Mouse (Mus musculus) adrenal gland, postnatal 25 days (tissue): ENCODE measurements at regions not wholly inside any gene's neighbourhood (a gene's known extent, or its start where the extent isn't known, plus 50 kb on each side); places are given as distances from the start of the nearest gene placed in this dataset.

Experiments
- DNase-seq: peaks from one replicate; pipeline ENCODE4 v3.0.0; 2021; ENCODE audit warnings: mixed read lengths

DNA sequence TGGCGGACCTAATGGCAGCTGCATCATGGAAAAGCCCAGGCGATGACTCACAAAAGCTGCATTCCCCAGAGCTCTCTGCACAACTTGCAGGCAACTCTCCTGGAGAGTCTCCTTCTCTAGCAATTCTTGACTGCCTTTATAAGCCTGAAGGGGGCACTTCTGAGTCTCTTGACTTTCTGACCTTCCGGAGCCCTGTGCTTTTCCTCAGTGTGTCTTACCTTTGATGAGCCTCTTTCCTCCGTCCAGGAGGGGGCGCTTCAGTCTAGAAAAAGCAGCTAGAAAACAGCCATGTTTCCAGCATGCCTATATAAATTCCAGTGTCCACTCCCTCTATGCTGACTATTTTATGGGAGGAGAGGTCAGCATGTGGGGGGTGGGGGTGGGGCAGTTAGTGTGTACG lies 228.8 kb upstream of the Hs6st1 start:
- peak; percentile 43 for DNase-seq

DNA sequence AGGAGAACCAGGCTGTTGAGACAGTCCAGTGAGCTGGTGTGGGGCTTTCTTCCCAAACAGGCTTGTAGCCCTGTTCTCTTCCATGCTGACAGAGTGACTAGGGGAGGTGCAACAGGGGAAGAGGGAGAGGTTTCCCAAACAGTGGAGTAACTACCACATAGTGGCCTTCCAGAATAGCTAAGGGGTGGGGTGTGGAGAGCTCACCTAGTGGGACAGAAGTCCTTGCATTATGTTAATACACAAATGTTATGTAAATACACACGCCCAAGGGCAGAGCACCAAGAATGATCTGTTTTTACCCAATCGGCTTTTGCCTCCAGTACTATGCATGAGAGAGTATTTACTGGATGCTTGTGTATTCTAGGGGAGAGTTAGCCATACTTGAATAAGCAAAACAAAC lies 226.6 kb upstream of the Hs6st1 start:
- DNase-seq = no peak

DNA sequence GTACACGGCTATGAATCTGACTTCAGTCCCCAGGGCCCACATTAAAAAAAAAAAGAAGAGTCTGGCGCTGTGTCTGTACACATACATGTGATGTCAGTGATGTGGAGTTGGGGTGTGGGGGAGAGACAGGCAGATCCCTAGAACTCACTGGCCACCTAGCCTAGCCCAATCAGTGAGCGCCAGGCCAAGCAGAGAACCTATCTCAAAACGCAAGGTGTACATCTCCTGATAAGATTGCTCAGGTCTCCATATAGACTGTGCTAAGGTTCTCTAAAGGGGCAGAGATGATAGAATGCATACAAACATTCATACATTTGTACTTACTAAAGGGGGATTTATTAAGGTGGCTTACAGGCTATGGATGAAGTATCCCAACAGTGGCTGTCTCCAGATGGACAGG lies 225.5 kb upstream of the Hs6st1 start:
- DNase-seq = no peak

DNA sequence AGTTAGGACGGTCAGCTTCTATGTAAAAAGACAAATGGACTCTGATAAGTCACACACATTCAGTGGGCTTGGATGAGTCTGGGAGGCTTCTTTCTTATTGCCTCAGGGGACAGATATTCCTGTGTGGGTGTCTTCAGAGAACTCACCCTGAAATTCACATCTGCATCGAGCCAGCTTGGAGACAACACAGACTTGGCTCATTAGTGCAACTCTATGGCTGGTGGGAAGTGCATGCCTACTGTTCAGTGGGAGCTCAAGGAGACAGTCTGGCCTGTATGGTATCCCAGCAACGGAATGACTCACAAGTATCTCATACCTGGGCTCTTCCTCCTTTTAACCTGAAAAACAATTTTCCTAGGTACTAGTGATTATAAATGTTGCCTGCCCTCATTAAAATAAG lies 224.6 kb upstream of the Hs6st1 start:
- no peak for DNase-seq

DNA sequence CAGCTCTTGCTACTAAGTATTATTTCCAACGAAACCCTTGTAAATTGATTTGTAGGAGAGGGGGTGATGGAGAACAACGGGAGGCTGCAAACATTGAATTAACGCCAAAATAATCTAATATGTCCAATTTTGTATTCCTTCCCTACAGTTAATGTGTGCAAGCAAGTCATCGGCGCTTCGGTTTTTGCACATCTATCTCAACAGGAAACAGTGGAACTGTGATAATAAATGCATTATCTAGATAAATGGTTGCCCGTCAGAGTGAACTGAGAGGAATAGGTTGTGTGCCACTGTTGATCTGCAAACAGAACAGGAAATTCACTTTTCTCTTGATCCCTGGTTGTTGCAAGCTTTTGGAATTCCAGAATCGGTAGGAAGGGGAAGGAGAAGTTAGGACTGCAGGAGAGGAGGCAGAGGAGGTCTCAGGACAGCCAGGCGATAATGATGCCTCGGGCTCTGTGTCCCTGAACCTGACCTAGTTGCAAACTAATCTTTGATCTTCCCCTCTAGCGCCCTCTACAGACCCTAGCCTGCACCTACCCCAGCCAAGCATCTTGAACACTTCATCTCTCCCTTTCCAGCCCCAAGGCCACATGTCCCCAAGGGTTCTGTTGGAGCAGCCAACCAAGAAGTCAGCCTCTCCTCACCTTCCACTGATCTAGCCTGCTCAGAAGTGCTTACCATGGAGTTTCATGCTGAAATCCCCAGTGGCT lies 221.8 kb upstream of the Hs6st1 start:
- peak; percentile 42 for DNase-seq

DNA sequence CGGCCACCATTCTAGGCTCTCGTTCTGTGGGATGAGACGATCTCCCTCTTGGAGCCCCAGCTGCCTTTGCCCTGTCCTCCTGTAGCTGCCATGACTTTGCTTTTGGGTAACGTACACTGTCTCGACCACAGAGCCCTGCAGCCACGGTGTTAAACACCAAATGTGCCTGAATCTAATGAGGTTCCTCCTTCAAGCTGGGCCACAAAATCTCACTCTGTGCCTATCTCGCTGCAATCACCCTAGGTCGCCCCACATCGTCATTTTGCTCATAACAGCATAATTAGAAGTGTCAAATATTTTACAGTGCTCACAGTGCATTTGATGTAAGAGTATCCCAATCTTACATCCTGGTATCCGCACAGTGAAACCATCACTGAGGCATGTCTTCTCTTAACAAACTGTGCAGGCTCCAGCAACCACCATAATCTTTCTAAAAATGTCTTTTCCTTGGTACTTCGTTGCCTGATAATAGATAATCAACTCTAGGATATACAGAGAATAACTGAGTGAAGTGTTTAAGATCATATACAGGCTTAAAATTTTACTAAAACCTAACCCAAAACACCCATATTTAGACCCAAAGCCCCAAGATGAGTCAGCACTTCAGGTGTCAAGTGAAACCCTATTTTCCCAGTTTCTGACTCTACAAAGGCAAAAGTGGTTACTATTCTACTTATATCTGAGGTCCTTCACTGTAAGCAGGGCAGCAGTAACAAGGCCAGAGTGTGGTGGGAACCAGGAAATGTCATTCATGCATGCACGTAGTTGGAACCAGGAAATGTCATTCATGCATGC lies 219.8 kb upstream of the Hs6st1 start:
- no peak for DNase-seq

DNA sequence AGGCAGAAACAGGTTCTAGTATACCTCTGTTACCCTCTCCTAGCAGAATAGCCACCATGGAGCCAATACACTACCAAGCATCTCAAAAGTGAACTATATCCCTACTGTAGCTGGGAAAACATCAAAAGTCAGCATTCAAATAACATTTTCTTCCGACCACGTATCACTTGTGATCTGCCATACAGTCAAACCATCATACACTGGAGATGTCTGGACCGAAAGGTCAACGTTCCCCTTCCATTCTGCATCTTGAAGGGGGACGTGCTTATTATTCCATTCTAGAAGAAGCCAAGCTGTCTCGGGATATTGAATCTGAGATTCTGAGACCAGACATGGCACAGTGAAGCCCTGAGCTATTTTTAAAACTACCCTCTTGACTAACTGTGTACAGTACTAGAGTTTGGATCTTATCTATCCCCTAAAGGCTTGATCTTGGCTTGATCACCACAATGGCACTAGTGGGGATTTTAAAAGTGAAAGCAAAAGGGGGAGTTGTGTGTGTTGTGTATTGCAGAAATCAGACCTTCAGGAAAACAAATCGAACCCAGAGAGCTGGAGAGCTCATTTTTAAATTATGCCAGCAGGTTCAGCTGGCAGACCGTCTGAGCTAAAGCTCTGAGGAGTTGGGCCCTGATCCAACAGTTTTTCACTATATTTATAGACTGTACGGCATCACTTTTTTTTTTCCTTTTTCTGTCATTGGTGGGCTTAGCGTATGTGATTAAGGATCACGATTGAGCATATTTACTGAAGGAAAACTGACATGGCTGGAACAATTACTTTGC lies 218.6 kb upstream of the Hs6st1 start:
- no peak for DNase-seq

DNA sequence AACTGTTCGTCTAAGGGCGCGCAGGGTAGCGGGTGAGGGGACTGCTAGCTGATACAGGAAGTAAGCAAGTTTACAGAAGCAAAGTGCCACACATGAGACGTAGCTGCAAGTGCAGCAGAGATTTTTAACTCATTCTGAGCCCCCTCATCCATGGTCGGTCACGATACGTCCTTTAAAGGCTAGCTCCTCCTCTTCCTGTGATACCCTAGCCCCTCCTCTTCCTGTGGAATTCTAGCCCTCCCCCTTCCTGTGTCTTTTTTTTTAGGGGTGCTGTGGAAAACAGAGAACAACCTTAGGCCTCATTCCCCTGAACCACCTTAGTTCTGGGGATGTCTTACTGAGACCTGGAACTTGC lies 218.0 kb upstream of the Hs6st1 start:
- DNase-seq = no peak

DNA sequence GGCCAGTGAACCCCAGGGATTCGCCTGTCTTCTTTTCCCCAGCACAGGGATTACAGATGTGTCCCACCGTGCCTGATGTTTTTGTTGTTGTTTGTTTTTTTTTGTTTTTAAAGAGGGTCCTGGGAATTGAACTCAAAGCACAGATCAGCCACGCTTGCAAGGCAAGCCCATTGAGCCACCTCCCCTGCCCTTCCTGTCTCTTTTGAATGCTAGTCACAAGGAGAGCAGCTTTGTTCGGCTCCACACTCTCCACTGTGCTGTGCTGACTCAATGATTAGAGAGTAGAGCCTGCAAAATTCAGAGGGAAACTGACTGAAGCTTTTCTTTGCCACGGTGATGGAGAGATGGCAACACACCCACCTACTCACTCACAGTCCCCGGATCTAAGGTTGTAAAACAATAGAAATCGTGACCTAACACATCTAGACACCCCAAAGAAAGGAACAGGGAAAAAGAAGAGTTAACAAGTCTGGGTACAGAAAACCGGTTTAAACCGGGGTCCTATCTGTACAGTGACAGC lies 217.6 kb upstream of the Hs6st1 start:
- DNase-seq = no peak

DNA sequence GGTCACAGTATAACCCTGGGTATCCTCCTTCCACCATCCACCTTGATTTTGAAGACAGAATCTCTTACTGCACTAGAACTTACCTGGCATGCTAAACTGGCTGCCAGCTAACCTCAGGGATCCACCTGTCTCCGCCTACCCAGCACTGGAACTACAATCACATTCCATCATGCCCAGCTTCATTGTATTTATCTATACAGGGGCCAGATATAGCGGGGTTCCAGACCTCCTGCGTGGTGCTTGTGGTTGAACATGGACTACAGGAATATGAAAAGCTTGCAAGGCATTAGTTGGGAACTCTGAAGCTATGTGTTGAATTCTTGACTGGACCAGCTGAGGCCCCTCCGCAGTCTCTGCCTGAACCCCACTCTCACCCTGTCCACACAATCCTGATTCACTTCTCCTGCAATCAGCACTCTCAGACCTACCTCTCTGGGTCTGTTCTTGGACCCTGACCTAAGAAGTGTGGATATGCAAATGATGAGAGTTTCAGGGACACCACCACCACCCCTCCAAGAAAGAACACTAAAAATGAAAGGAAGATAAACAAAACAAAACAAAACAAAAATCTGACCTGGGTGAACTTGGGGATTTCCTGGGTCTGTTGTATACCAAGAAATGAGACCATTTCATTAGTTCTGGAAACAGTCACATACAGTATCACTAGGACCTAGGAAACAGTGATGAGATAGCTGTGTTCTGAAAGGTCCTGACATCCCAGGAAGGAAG lies 216.4 kb upstream of the Hs6st1 start:
- no peak for DNase-seq

DNA sequence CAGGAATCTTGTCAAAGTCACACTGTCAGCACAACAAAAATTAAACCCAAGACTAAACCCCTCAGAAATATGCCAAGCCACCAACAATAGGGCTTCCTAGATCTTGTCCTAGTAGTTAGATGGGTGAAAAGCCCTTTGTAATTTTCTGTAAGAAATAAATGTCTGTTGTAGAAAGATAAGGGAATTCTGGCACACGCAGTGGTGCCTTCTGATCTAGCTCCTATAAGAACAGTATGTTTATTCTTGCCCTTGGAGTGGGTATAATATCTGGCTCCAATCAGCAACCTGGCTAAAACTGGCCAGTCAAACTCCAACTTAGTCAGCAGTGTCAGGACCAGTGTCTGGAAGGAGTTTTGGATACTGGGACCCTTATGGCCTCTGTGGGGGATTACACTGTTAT lies 215.2 kb upstream of the Hs6st1 start:
- no peak for DNase-seq

DNA sequence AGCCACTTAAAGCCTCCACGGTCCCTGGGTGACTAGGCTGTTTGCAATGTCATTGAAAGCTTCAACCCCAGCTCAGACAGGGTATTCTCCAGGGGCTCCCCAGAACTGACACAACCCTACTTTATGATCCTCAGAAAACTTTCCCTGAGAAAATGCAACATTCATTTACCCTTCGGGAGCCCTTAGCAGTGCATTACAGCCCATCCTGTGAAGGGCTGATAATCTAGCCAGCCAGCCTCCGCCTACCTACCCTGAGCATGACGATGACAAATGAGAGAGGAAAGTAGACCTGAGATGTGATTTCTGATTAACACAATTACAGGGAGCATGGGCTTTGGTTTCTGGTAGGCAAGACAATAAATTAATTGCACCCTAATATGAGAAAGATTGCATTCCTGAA lies 212.6 kb upstream of the Hs6st1 start:
- DNase-seq = no peak

DNA sequence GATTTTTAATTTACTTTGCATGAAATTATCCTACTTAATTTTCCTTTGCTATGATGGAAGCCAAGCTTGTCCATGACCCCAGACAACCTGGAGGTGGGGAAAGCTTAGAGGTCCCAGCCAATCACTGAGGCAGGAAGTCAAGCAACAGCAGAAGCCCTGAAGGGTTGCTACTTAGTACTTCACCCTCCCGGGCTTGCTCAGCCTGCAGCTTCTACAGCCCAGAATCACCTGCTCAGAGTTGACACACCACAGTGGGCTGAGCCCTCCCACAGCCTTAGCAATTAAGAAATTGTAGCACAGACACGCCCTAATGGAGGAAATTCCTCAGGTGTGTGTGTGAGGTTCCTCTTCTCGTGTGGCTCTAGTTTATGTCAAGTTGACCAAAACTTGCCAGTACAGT lies 209.9 kb upstream of the Hs6st1 start:
- no peak for DNase-seq

DNA sequence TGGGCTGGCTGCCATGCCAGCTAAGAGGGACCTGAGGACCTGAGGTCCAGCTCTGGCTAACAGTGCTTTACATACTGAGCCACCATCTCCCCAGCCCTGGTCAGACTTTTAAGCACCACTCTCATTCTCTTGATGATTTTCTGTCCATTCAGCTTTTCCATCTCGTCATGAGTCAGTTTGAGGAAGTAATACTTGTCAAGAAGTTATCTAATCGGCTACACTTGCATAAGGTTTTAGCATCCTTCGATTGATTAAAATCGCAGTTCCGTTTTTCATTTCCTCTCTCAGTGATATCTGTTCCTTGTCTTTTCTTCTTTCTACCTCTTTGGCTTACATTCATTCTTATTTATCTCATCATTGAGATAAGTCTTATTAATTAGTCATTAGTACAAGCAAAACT lies 207.4 kb upstream of the Hs6st1 start:
- no peak for DNase-seq

DNA sequence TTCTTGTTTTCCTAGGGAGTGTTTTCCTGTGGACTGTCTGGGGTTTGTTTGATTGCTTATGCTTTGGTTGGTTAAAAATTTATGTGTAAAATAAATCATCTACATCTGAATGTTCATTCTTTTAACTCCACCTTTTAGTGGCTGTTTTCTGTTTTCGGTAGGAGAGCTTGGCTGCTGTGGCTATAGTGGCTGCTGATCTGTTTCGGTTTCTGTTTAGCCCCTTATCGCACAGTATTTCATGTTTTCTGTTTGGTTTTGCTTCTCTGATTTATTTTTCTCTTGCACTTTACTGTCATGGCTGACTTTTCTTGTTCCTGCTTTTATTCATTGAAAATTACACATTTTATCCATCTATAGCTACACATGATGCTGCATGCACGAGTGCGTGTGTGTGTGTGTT lies 206.0 kb upstream of the Hs6st1 start:
- no peak for DNase-seq

DNA sequence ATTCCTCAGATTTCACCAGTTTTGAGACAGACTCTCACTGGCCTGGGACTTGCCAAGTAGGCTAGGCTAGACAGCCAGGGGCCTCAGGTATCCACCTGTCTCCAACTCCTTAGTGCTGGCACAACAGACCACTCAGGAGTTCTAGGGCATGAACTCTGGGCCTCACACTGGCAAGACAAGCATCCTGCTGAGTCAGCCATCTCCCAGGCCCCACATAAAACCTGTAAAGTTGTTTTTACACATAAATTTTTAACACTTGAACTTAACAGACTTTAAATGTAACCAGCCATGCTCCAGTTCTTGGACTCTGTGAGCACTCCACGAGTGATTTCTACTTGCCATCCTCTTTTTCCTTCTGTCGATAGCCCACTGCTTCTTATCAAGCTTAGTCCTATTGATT lies 205.5 kb upstream of the Hs6st1 start:
- DNase-seq = no peak

DNA sequence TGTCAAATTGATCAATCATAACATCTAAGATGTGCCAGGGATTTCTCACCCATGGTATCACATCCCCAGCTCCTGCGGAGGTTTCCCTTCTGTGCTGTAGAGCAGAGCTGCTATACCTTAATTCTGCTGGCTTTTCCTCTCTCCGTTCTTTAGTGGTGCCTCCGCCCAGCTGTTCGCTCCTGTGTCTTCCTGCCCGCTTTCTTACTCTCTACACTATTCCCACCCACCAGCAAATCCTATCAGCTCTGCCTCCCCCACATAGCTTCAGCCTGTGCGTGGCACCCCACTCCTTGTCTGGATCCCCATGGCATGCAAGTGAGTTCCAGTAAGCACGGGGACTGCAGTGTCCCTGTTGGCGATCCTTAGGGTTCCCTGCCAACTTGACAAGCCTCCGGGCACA lies 204.0 kb upstream of the Hs6st1 start:
- DNase-seq = no peak

DNA sequence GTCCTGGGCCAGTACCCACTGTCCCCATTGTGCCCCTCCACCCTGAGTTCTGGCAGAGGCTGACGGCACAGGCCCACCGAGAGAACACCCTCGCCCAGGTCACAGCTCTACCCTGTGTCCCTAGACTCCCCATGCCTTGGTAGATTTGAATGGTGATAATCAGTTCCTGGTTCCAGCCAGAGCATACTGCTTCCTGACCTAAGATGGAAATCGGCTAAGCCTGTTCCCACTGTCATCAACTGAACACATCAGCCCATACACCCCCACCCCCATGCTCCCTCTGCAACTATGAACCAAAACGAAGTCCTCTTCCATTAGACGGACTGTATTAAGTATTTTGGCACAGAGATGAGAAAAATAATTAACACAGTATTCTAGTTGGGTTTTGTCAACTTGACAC lies 202.9 kb upstream of the Hs6st1 start:
- DNase-seq = no peak

DNA sequence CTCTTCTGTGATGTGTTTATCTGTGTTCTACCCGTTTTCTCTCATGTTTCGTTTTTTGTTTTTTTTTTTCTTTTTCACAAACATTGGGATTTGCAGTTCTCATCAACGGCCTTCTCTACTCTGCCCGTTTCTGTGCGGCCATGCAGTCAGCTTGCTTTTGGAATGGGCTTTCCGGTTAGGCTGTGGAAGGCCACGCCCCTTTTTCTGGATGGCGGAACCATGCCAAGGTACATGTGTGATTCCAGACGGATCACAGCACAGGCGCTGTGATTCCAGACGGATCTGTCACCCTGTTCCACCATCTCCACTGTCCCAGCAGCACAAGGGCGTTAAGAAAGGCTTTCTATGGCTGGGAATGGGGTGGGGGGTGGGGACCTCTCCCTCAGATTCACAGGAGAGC lies 201.6 kb upstream of the Hs6st1 start:
- no peak for DNase-seq

DNA sequence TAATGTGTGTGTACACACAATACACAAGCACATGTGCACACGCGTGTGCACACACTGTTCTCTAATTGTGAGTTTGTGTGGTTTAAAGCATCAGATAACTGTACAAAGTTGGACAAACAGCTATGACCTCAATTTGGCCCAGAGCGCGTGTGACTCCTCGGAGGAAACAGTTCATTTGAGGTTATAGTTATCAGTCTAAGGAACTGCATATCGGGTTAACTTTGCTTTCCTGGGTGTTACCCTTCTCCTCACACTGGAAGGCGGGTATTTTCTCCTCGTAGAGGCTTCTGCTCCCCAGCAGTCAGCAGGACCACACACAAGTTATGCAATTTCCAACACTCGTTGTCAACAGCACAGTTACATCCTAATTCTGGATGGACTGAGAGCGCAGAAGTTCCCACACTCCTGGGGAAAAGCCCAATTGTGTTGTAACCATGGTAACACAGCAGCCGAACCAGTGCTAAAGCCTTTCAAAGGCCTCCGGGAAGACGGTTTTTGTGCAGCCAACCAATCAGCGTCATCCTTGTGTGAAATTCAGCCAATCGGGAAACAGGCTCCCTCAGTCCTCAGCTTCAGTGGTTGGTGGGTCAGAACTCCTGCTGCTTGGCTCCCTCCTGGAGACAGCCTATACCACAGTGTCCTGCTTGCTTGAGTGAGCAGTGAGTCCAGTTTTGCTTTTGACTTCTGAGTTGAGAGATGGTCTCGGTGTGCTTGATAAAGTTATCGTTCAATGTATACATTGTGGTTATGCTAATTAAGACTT lies 198.6 kb upstream of the Hs6st1 start:
- DNase-seq = peak; percentile 24

DNA sequence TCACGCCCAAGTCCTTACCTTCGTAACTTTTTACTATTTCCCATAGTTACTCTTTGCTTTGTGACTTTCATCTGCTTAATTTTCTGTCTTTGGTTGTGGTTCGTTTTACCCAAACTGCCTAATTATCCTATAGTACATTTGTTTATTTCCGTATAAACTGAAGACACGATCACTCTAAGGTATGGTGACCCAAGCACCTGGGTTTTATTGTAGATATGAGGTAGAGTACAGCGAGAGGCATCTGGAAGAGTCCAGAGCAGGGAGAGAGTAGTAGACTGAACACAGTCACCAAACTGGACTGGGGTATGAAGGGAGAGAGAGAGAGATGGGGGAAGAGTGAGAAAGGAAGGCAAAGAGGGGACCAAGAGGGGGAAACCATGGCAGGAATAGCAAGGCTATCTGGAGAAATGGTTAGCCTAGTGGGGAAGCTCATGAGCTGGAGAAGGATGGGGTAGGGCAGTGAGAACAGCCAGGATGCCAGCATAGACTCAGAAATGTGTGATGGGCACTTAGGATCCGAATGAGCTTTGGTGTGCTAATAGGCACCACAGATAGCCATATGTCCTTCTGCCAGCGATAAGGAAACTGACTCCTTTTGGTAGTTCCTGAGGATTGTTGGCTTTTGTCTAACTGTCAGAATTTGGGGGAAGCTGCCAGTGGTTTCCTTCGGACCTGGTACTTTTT lies 197.9 kb upstream of the Hs6st1 start:
- no peak for DNase-seq
